Mouse (Mus musculus): ENCODE data around the gene Cfap43.

GRCm38 (mm10) chr19:47936938-47937337 is 17.9 kb upstream of the Cfap43 start:
- TF ChIP-seq CTCF (conservative IDR thresholded peaks at IDR 0.05; ENCODE audit: low read length) (no peak), POU5F1 (IDR thresholded peaks at IDR 0.05; ENCODE audit: borderline replicate concordance, low read length) (no peak), NANOG (IDR thresholded peaks at IDR 0.05; ENCODE audit: borderline replicate concordance, low read length) (no peak)

Data from E14TG2a.4 (cell line).